Mouse (Mus musculus) ES-Bruce4 (cell line): Measurements from ENCODE around the gene Retreg1.

Experiments
- CTCF ChIP-seq: IDR thresholded peaks from one replicate; pipeline ENCODE4 v1.8.1; 2011; ENCODE audit warnings: low read depth, low read length
- POLR2A ChIP-seq: IDR thresholded peaks from one replicate; pipeline ENCODE4 v1.8.1; 2011; ENCODE audit warnings: low read length; ENCODE audit not compliant: insufficient read depth

DNA sequence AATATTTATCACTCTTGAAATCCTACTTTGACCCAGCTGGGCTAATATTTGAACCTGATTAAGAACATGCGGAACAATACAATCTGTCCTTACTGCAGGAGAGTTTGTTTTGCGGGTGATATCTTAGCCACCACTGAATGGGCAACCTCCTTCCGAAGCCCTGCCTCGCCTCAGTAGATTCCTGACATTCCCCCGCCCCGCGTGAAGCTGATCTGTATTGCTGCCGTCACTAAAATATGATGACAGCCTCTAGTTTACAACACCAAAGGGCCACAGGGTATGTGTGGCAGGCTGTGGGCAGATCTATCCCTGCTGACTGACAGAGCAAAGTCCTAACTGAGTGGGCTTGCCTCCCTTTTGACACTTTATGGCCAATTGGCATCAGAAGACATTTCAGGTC, 102.2 kb downstream of the Retreg1 start:
- no peak for TF ChIP-seq CTCF
- no peak for TF ChIP-seq POLR2A
